Mouse (Mus musculus) MEL (cell line): ENCODE results near the gene Fhit. TPM values are rescaled to one million over a fixed set of nuclear protein-coding genes. Genes with fewer than 3 reads are reported as not detected.

Experiments used
- DNase-seq: peaks from one replicate; pipeline ENCODE4 v3.0.0; 2011; ENCODE audit warnings: low read depth, low spot score
- H3K27ac ChIP-seq: 2 replicates; pipeline ENCODE4 v1.5.1; 2012; ENCODE audit warnings: low read depth, mild to moderate bottlenecking, control low read depth, low read length, moderate library complexity; ENCODE audit not compliant: control insufficient read depth
- H3K27me3 ChIP-seq, 2 experiments: fragments of 150-350 bp in 1 of 2; sonication (generic) in 1 of 2; 2 replicates each; pipeline ENCODE4 v1.6.1; 2012; ENCODE audit warnings: low read length in 2 of 2, mild to moderate bottlenecking in 2 of 2, improper control_type of control experiment in 1 of 2, moderate library complexity in 1 of 2; ENCODE audit not compliant: insufficient read depth in 2 of 2, control insufficient read depth in 1 of 2
- H3K36me3 ChIP-seq, 2 experiments: 2 replicates each; pipeline ENCODE4 v1.6.1; 2012 to 2014; ENCODE audit warnings: low read length in 2 of 2, improper control_type of control experiment in 1 of 2, inconsistent platforms in 1 of 2, mild to moderate bottlenecking in 1 of 2; ENCODE audit not compliant: insufficient read depth in 2 of 2, control insufficient read depth in 1 of 2
- H3K4me1 ChIP-seq, 2 experiments: fragments of 150-350 bp in 1 of 2; sonication (generic) in 1 of 2; 2 replicates each; pipeline ENCODE4 v1.6.1; 2012; ENCODE audit warnings: low read length in 2 of 2, improper control_type of control experiment in 1 of 2, mild to moderate bottlenecking in 1 of 2; ENCODE audit not compliant: insufficient read depth in 2 of 2, control insufficient read depth in 1 of 2
- H3K4me3 ChIP-seq, 2 experiments: fragments of 150-350 bp in 1 of 2; sonication (generic) in 1 of 2; 2 replicates each; pipeline ENCODE4 v1.5.1; 2012; ENCODE audit warnings: low read depth in 2 of 2, low read length in 2 of 2, mild to moderate bottlenecking in 2 of 2, moderate library complexity in 2 of 2, control low read depth in 1 of 2, improper control_type of control experiment in 1 of 2; ENCODE audit not compliant: control insufficient read depth in 1 of 2, insufficient read depth in 1 of 2
- H3K79me2 ChIP-seq: 2 replicates; pipeline ENCODE4 v1.6.1; 2012; ENCODE audit warnings: mild to moderate bottlenecking, low read length, moderate library complexity; ENCODE audit not compliant: control insufficient read depth, poor library complexity, insufficient read depth
- H3K9ac ChIP-seq: 2 replicates; pipeline ENCODE4 v1.6.1; 2012; ENCODE audit warnings: low read depth, mild to moderate bottlenecking, control low read depth, low read length, moderate library complexity; ENCODE audit not compliant: control insufficient read depth, poor library complexity, severe bottlenecking
- H3K9me3 ChIP-seq: fragments of 150-350 bp; sonication (generic); replicated peaks from 2 replicates; pipeline ENCODE4 v1.6.1; 2012; ENCODE audit warnings: mild to moderate bottlenecking, low read length, improper control_type of control experiment, moderate library complexity; ENCODE audit not compliant: insufficient read depth
- CHD1 ChIP-seq: IDR thresholded peaks from 2 replicates; pipeline ENCODE4 v1.6.1; 2012; ENCODE audit warnings: low read depth, mild to moderate bottlenecking, inconsistent platforms, low read length, improper control_type of control experiment
- CHD2 ChIP-seq: IDR thresholded peaks from 2 replicates; pipeline ENCODE4 v1.6.1; 2011; ENCODE audit warnings: low read length, improper control_type of control experiment
- E2F4 ChIP-seq: IDR thresholded peaks from 2 replicates; pipeline ENCODE4 v1.6.1; 2011; ENCODE audit warnings: low read depth, low read length, improper control_type of control experiment, borderline replicate concordance
- ELF1 ChIP-seq: IDR thresholded peaks from 2 replicates; pipeline ENCODE4 v1.6.1; 2014; ENCODE audit warnings: low read depth, mild to moderate bottlenecking, inconsistent platforms, low read length, improper control_type of control experiment, moderate library complexity
- EP300 ChIP-seq, 2 experiments: IDR thresholded peaks; 2 replicates each; pipeline ENCODE4 v1.6.1; 2011; ENCODE audit warnings: improper control_type of control experiment in 2 of 2, low read length in 2 of 2, low read depth in 1 of 2, mild to moderate bottlenecking in 1 of 2
- ETS1 ChIP-seq: IDR thresholded peaks from 2 replicates; pipeline ENCODE4 v1.6.1; 2012; ENCODE audit warnings: low read depth, mild to moderate bottlenecking, inconsistent platforms, low read length, improper control_type of control experiment, moderate library complexity
- GATA1 ChIP-seq: IDR thresholded peaks from 2 replicates; pipeline ENCODE4 v1.6.1; 2011; ENCODE audit warnings: low read depth, low read length, improper control_type of control experiment
- JUND ChIP-seq: IDR thresholded peaks from 2 replicates; pipeline ENCODE4 v1.6.1; 2011; ENCODE audit warnings: low read depth, mild to moderate bottlenecking, improper control_type of control experiment, low read length
- KAT2A ChIP-seq: conservative IDR thresholded peaks from 2 replicates; pipeline ENCODE4 v1.6.1; 2012; ENCODE audit warnings: low read depth, low read length, improper control_type of control experiment, inconsistent platforms
- MAFK ChIP-seq: IDR thresholded peaks from 2 replicates; pipeline ENCODE4 v1.6.1; 2011; ENCODE audit warnings: low read depth, mild to moderate bottlenecking, low read length, improper control_type of control experiment, borderline replicate concordance
- MAX ChIP-seq: IDR thresholded peaks from 2 replicates; pipeline ENCODE4 v1.6.1; 2011; ENCODE audit warnings: low read length, improper control_type of control experiment
- NELFE ChIP-seq: IDR thresholded peaks from 2 replicates; pipeline ENCODE4 v1.6.1; 2011; ENCODE audit warnings: low read depth, low read length, improper control_type of control experiment
- NRF1 ChIP-seq: IDR thresholded peaks from 2 replicates; pipeline ENCODE4 v1.6.1; 2014; ENCODE audit warnings: low read depth, mild to moderate bottlenecking, inconsistent platforms, low read length, improper control_type of control experiment, moderate library complexity; ENCODE audit not compliant: poor library complexity, insufficient read depth, severe bottlenecking
- POLR2AphosphoS5 ChIP-seq: IDR thresholded peaks from 2 replicates; pipeline ENCODE4 v1.6.1; 2012; ENCODE audit warnings: low read depth, borderline replicate concordance, mild to moderate bottlenecking, inconsistent platforms, low read length, moderate library complexity, mixed read lengths
- RAD21 ChIP-seq: IDR thresholded peaks from 2 replicates; pipeline ENCODE4 v1.6.1; 2011; ENCODE audit warnings: mild to moderate bottlenecking, low read depth, low read length, improper control_type of control experiment
- RCOR1 ChIP-seq: IDR thresholded peaks from 2 replicates; pipeline ENCODE4 v1.6.1; 2012; ENCODE audit warnings: low read depth, mild to moderate bottlenecking, inconsistent platforms, low read length, improper control_type of control experiment
- SIN3A ChIP-seq: IDR thresholded peaks from 2 replicates; pipeline ENCODE4 v1.6.1; 2012; ENCODE audit warnings: low read length, improper control_type of control experiment, inconsistent platforms
- SMC3 ChIP-seq: IDR thresholded peaks from 2 replicates; pipeline ENCODE4 v1.6.1; 2011; ENCODE audit warnings: low read depth, low read length, improper control_type of control experiment
- TAL1 ChIP-seq: IDR thresholded peaks from 2 replicates; pipeline ENCODE4 v1.6.1; 2012; ENCODE audit warnings: mild to moderate bottlenecking, inconsistent platforms, low read length, moderate library complexity, mixed read lengths
- TBP ChIP-seq: IDR thresholded peaks from 2 replicates; pipeline ENCODE4 v1.8.0; 2011; ENCODE audit warnings: low read depth, low read length, improper control_type of control experiment
- TCF12 ChIP-seq: IDR thresholded peaks from 2 replicates; pipeline ENCODE4 v1.6.1; 2014; ENCODE audit warnings: low read depth, mild to moderate bottlenecking, inconsistent platforms, low read length, improper control_type of control experiment, moderate library complexity
- UBTF ChIP-seq: IDR thresholded peaks from 2 replicates; pipeline ENCODE4 v1.6.1; 2012; ENCODE audit warnings: low read depth, mild to moderate bottlenecking, inconsistent platforms, low read length, improper control_type of control experiment, moderate library complexity, borderline replicate concordance; ENCODE audit not compliant: insufficient read depth
- USF1 ChIP-seq: IDR thresholded peaks from 2 replicates; pipeline ENCODE4 v1.6.1; 2014; ENCODE audit warnings: low read depth, mild to moderate bottlenecking, inconsistent platforms, low read length, improper control_type of control experiment, moderate library complexity
- ZMIZ1 ChIP-seq: IDR thresholded peaks from 2 replicates; pipeline ENCODE4 v1.6.1; 2012; ENCODE audit warnings: low read depth, mild to moderate bottlenecking, inconsistent platforms, low read length, improper control_type of control experiment, moderate library complexity
- polyA plus RNA-seq, 2 experiments: library from polyadenylated mRNA; stranded (reverse) in 1 of 2; unstranded in 1 of 2; fragments of >175 nt in 1 of 2; fragments of >200 nt in 1 of 2; gene quantifications; 2 replicates each; pipeline versions ENCODE4 v1.2.1 to v1.2.4; 2012; ENCODE audit warnings: low replicate concordance in 2 of 2, low read depth in 1 of 2; ENCODE audit not compliant: insufficient read length in 2 of 2, insufficient read depth in 1 of 2, missing spikeins in 1 of 2
- total RNA-seq: library from RNA; depleted of rRNA; stranded (reverse); fragments of 300-350 nt; gene quantifications from 2 replicates; pipeline ENCODE4 v1.2.3, GENCODE M21; 2012

Gene Fhit
- total and polyA plus RNA-seq, 3 experiments = 0.77 to 1.3 TPM; not detected in 1

DNA sequence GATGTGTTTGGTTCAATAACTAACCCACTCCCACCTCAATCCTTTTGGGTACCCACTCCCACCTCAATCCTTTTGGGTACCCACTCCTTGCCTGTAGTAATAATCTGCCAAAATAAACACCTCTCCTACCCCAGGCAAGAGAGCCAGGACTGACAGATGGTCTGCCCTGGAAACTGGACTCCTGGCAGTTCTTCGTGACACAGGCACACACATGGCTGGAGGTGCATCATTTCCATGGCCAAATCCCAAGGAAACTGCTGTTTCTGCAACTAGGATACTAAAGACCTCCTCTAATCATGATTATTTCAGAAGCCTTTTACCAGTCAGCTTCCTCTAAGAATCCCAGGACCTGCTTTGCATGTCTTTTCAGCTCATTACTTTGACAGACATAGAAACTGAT, 756.5 kb downstream of the Fhit start:
- Histone ChIP-seq H3K27me3 (no peaks in the 10 kb centered on the region), H3K79me2 (no peaks in the 10 kb centered on the region), H3K4me1 (no peaks in the 10 kb centered on the region), H3K36me3 (no peaks in the 10 kb centered on the region), H3K9me3 (no peaks in the 10 kb centered on the region), H3K27ac (no peak overlapping the region), H3K4me3 (no peak overlapping the region), H3K9ac (no peak overlapping the region)
- DNase-seq = no peak
- TF ChIP-seq NELFE = no peak
- no peak for TF ChIP-seq NRF1
- TF ChIP-seq ZMIZ1 = no peak
- no peak for TF ChIP-seq SIN3A
- TF ChIP-seq TCF12 = no peak
- TF ChIP-seq RAD21 = no peak
- no peak for TF ChIP-seq E2F4
- no peak for TF ChIP-seq RCOR1
- no peak for TF ChIP-seq SMC3
- no peak for TF ChIP-seq CHD2
- TF ChIP-seq USF1 = no peak
- no peak for TF ChIP-seq ETS1
- TF ChIP-seq JUND = no peak
- no peak for TF ChIP-seq MAX

DNA sequence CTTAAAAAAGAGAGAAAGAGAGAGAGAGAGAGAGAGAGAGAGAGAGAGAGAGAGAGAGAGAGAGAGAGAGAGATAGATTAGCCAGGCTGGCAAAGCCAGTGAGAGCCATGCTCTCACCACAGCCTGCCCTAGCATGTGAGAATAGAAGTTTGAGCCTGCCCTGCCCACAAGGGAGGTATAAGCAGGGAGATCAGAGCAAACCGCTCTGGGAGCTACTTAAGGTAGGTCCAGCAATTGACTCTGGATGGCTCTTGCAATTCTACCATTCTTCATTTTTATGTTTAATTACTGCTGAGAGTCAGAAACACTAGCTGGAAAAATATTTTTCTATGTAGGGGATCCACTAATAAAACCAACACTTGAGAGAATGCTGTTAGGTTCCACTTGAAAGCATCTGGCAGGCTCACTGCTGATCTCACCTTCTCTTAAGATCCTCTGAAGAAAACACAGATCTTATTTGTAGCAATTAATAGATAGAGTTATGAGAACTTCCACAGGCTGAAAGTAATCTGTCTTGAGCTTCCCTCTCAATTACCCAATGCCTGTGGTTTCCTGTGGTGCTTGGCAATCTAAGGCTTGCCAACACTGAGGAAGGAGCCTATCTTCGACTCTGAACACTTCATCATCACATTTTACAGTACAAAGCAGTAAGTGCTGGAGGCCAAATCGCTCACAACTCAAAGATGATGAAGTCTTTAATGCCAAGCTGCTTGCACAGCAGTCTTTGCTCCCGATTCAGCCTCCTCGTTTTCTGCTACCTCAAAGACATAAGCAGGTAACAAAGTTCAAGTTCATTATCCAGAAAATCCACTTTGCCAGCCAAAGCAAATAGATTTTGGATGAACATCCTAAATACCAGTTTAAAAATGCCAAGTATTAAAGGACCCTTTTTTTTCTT, 793.8 kb downstream of the Fhit start:
- Histone ChIP-seq H3K27me3 (no peaks in the 10 kb centered on the region), H3K36me3 (no peaks in the 10 kb centered on the region; a peak in 1 of 4 replicates), H3K9me3 (no peaks in the 10 kb centered on the region), H3K79me2 (no peaks in the 10 kb centered on the region), H3K4me1 (peaks cover 0 to 2% of the 10 kb centered on the region in 2 experiments; a peak in 1 of 4 replicates), H3K9ac (no peak overlapping the region), H3K27ac (no peak overlapping the region)
- peak; percentile 38 for DNase-seq
- TF ChIP-seq TBP (no peak), CHD1 (no peak), POLR2AphosphoS5 (no peak), MAFK (no peak), TAL1 (no peak), SMC3 (no peak), UBTF (no peak), EP300 (IDR thresholded peaks at IDR 0.05; ENCODE audit: low read depth in 1 of 2, low read length in 2 of 2) (no peak), RCOR1 (no peak), KAT2A (no peak), USF1 (no peak), GATA1 (no peak), ELF1 (no peak), RAD21 (no peak), NRF1 (no peak)
- TF ChIP-seq, all 39 proteins: peak for 0
- H3K4me3 ChIP-seq = no peak overlapping the region
